Mouse (Mus musculus): ENCODE data around the gene Lztfl1. TPM values are rescaled to one million over a fixed set of nuclear protein-coding genes. Genes with fewer than 3 reads are reported as not detected.
"Not testable (repeated sequence)": the region's sequence is repeated elsewhere in the genome, so short reads cannot be mapped to it uniquely, and the experiment has no call there.

Lztfl1 gene
- total RNA-seq, 2 experiments from 2014 or later: 42.6 to 42.7 TPM

DNA sequence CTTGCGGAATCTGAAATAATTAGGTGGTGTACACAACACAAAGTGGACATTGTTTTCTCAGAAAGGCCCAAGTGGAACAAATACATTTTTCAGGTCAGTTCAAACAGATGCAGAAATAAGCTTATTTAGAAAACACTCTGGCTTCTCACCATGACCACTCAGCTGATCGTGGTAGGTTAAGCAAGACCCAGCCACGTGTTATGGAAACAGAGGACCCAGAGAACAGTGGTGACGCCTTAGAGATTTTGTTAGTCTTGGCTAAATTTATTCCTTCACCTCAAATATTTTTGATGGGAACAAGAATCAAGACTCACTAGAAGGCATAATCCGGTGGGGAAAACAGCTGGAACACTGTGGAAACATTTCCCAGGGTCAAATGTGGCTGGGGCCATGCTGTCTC, 31.3 kb downstream of the Lztfl1 start:
- intact Hi-C loops (cut with DNase I): no loop called here

DNA sequence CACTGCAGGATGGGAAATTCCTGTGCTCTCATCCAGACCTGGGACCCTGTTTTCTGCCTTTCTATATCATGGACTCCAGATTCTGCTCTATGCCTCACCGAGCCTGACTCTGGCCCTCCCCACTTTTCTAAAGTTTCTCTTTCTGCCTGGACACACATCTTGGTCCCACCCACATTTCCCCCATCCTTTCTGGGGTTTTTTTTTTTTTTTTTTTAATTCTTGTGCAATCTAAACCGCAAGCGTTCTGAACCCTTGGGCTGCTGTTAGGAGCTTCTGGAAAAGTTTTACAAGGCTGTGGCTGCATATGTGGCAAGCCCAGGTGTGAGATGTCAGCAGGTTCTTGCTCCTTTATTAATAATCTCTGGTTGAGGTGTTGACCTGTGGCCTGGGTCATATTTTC, 33.8 kb downstream of the Lztfl1 start:
- DNase-seq: no peak
- intact Hi-C loops (cut with DNase I): no loop called here

More for the DNA sequence above, 31.3 kb downstream of the Lztfl1 start:
- DNase-seq: no peak

DNA sequence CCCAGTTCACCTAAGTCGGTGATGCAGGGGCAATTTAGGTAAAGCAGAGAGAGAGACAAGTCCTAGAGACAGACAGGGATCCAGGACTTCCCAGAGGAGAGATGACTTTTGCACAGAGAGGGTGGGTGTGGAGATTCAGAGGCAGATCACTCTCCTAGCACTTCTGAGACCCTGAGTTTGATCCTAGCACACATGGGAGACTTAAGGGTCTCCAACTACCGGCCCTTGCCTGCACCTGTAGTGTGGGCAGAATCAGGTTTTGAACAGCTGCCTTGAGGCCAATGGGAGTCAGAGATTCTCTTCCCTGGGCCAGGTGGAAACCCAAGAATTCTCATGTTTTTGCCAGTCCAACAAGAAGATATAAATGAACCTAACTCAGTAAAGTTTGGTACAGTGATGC, 38.3 kb downstream of the Lztfl1 start:
- DNase-seq: no peak
- intact Hi-C loops (cut with DNase I): no loop called here

- intact Hi-C loops (cut with DNase I): no loop called here
- no peak for DNase-seq
Measured at GRCm38 (mm10) chr9:123678327-123679105, 39.0 kb downstream of the Lztfl1 start, which contains the start of the genes Ccr9 and Slc6a20a. TSS of gene Ccr9 (plus strand) at chr9:123678439. TSS of gene Slc6a20a (minus strand) at chr9:123678885.

- DNase-seq: peak; percentile 14 to 46
- intact Hi-C loops (cut with DNase I): loop anchor here (10.0 kb wide), 1 partner anchor 129 kb away; no protein-coding TSS in a partner anchor
Measured at GRCm38 (mm10) chr9:123665645-123666044, 51.9 kb downstream of the Lztfl1 start.

DNA sequence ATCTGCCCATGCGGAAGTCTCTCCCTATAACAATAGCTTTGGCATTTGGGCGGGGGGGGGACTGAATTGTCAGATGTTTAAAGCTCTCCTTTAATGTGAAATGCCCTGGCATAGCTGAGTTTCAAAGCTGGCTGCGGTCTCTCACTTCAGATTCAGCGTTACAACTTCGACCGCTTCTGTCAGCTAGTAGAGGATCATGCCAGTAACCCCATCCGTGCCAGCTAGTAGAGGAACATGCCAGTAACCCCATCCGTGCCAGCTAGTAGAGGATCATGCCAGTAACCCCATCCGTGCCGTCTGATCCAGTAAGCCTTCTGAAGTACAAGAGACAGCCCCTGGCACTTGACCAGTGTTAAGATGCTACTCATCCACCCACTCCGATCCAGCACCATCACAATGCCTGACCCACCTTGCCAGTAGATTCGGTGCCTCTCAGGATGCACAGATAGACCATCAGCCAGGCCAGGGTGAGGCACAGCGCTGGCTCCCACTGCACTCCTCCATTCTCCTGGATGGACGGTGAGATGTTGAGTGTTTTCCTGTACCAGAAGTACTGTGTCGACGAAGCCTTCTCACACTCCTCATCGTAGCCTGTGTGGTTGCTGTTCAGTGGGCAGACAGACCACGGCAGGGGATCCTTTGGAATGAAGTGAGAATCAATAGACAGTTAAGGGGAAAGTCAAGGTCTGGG, 57.4 kb downstream of the Lztfl1 start:
- not testable (repeated sequence) for DNase-seq
- intact Hi-C loops (cut with DNase I): loop anchor here (5.0 to 10.0 kb wide), 2 partner anchors 48 to 135 kb away; no protein-coding TSS in a partner anchor

GRCm38 (mm10) chr9:123658981-123659380, 58.5 kb downstream of the Lztfl1 start:
- DNase-seq: no peak
- intact Hi-C loops (cut with DNase I): no loop called here

GRCm38 (mm10) chr9:123657457-123657856, 60.0 kb downstream of the Lztfl1 start:
- no peak for DNase-seq
- intact Hi-C loops (cut with DNase I): no loop called here

DNA sequence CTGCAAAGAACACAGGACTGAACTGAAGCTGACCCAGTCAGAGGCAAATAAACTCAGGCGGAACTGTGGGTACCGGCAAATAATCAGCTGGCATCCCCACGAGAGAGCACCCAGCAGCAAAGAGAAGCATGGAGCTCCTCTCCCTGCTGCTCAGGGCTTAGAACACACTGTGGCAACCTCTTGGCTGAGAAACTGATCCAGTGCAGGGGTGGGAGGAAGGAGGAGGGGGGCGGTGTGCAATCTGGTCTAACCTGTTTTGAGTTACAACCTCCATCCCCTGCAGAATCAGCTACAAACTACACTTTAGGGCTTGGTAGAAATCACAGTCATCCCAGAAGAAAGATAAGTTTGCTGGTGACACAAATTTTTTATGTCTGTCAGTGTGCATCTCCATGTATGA, 66.1 kb downstream of the Lztfl1 start:
- DNase-seq: no peak
- intact Hi-C loops (cut with DNase I): no loop called here

DNA sequence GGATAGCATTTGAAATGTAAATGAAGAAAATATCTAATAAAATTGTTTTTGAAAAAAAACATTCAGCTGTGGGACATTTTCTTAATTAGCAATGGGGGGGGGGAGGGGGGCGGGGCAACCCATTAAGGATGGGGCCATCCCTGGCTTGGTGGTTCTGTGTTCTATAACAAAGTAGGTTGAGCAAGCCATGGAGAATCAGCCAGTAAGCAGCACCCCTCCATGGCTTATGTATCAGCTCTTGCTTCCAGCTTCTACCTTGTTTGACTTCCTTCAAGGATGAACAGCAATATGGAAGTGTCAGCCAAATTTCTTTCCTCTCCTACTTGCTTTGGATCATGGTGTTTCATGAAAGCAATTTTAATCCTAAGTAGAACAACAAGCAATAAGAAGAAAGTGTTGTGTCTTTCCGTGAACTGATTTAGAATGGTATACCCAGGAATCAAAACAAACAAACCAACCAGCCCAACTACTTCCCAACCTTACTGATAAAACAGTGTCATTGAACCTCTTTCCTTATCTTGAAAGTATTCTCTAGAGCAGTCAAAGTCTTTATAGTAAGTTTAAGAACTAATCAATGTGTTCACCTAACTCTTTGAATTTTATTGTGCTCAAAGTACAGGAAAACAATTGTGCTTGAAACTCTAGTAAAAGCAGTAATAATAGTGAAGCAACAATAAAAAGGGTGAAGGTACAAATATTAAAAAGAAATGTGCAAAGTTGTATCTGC, 67.5 kb downstream of the Lztfl1 start:
- intact Hi-C loops (cut with DNase I): no loop called here
- DNase-seq: no peak

Other genes with a start within 250 kb of the Lztfl1 start
- gene Limd1, start 239.0 kb downstream of the Lztfl1 start, total RNA-seq (2021): 10 to 100 TPM; 43.2 to 43.3 TPM
- gene Sacm1l, start 187.9 kb downstream of the Lztfl1 start, total RNA-seq (2021): 10 to 100 TPM; 32.2 to 32.9 TPM
- not detected for gene Slc6a20b, start 85.1 kb downstream of the Lztfl1 start, total RNA-seq (2021)
- gene Ccr9, start 39.3 kb downstream of the Lztfl1 start, total RNA-seq (2021): not detected
- gene Slc6a20a, start 38.8 kb downstream of the Lztfl1 start, total RNA-seq (2021): not detected
- gene Cxcr6, start 88.8 kb upstream of the Lztfl1 start, total RNA-seq (2021): not detected
- 100 to 1,000 TPM; 273 to 277 TPM for gene Fyco1, start 134.2 kb upstream of the Lztfl1 start, total RNA-seq (2021)
- not detected for gene Xcr1, start 144.3 kb upstream of the Lztfl1 start, total RNA-seq (2021)

Measured in heart, postnatal 36 days (tissue).